Mouse (Mus musculus) megakaryocyte, embryonic 14.5 days (primary cell): ENCODE results near the gene Cobl.

Experiments
- FLI1 ChIP-seq: IDR thresholded peaks from 2 replicates; pipeline ENCODE4 v1.6.1; 2012; ENCODE audit warnings: low read length, inconsistent platforms, mixed read lengths
- GATA1 ChIP-seq: IDR thresholded peaks from 3 replicates; pipeline ENCODE4 v1.6.1; 2012; ENCODE audit warnings: mixed read lengths, low read length, inconsistent platforms, borderline replicate concordance

- TF ChIP-seq GATA1, result no peak
- no peak for TF ChIP-seq FLI1
Measured at GRCm38 (mm10) chr11:12407834-12408233, 56.9 kb downstream of the Cobl start.
